Mouse (Mus musculus) embryo, embryonic 10.5 days (tissue): ENCODE measurements at regions not wholly inside any gene's neighbourhood (a gene's known extent, or its start where the extent isn't known, plus 50 kb on each side); places are given as distances from the start of the nearest gene placed in this dataset.

Experiments
- DNase-seq: peaks from one replicate; pipeline ENCODE4 v3.0.0-alpha.2; 2015; ENCODE audit warnings: low spot score

- no peak for DNase-seq
Measured at GRCm38 (mm10) chr5:83533901-83534300, 178.9 kb upstream of the Tecrl start.

GRCm38 (mm10) chr5:83518661-83519060 is 163.7 kb upstream of the Tecrl start:
- DNase-seq: peak; percentile 57

GRCm38 (mm10) chr5:83484135-83484534 is 129.1 kb upstream of the Tecrl start:
- DNase-seq: peak; percentile 79

GRCm38 (mm10) chr5:83440259-83440658 is 85.3 kb upstream of the Tecrl start:
- peak; percentile 75 for DNase-seq

- DNase-seq: no peak
Measured at GRCm38 (mm10) chr5:83436510-83436909, 81.5 kb upstream of the Tecrl start.

GRCm38 (mm10) chr5:83421708-83422107 is 66.7 kb upstream of the Tecrl start:
- no peak for DNase-seq

GRCm38 (mm10) chr5:83410221-83410620 is 55.2 kb upstream of the Tecrl start:
- DNase-seq: no peak

GRCm38 (mm10) chr5:83405266-83405954 is 50.4 kb upstream of the Tecrl start:
- no peak for DNase-seq
